Mouse (Mus musculus): ENCODE measurements around the gene Sostdc1.

Sostdc1 gene

GRCm38 (mm10) chr12:36313916-36314315, at the start of gene Sostdc1:
TSS of gene Sostdc1 (plus strand) at chr12:36314139.
- in situ Hi-C loops (cut with MseI, MboI) = no loop called here

- in situ Hi-C loops (cut with MseI, MboI) = no loop called here
Measured at GRCm38 (mm10) chr12:36267670-36268246, 46.2 kb upstream of the Sostdc1 start.

DNA sequence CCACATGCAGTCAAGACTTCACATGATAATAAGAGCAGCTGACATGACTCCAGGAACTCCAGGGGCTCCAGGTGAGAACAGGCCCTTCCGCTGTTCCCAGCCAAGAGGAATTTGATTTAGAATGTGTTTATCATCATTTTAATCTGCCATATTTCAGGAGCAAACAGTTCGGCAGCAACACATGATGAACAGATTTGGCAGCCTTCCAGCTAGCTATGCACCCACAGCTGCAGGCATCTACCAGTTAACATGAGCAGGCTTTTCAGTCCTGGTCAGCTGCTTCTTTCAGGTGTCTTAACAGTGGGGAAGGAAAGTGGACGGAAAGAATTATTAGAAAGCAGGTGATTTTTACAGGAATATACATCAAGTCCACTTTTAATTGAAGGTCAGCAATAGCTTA, 39.1 kb upstream of the Sostdc1 start:
- in situ Hi-C loops (cut with MseI, MboI) = no loop called here

DNA sequence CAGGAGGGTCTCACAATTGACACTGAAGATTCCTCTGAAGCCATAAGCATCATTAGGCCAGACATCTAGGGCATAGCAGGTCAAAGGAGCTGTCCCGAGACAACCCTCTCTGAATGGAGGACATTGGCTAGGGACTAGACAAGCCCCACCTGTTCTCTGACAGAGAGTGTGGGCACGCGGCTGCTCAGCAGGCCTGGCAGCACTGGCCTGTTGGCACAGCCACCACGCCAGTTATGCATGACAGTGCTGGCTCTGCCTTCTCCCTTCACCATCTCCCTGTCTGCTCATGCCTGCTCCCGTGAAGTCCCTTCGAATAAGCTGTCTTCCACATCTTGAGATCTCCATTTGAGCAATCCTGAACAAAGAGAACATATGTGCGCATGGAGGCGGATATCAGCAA, 24.3 kb upstream of the Sostdc1 start:
- in situ Hi-C loops (cut with MseI, MboI) = no loop called here

GRCm38 (mm10) chr12:36290465-36290864, 23.5 kb upstream of the Sostdc1 start:
- in situ Hi-C loops (cut with MseI, MboI) = no loop called here

DNA sequence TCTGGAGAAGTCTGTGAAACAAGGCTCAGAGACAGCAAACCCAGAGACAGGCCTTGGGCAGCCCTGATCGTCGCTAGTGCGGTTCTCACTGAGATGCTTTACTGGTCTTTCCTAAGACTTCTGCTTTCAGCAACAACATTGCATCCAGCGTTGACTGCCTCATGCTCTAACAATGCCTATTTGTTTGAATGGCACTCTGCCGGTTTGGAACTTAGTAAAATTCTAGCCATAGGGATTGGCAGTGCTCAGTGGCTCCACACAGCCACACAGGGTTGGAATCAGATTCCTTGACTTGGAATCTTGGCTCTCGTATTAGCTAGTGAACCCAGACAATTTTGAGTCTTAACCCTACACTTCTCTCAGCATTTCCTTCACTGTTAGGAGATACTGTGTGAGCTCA, 22.6 kb upstream of the Sostdc1 start:
- in situ Hi-C loops (cut with MseI, MboI) = no loop called here

DNA sequence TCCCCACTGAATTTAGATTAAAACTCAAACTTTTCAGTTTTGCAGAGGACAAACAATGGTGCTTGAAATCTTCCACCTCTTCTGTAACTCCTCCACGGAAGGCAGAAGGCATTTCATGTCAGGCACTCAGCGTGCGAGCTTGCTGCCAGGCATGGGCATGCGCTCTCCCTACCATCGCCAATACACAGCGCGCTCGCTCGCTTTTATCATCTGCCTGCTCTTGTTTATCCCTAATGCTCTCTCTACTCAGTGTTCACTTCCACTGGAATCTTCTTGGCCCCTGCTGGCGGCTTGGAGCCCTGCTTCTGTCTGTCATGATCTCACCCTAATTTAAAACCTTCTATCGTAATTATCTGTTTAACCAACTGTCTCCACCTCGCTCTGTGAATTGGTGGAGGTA, 11.6 kb upstream of the Sostdc1 start:
- in situ Hi-C loops (cut with MseI, MboI) = no loop called here

GRCm38 (mm10) chr12:36302905-36303642, 10.9 kb upstream of the Sostdc1 start:
- in situ Hi-C loops (cut with MseI, MboI) = no loop called here

DNA sequence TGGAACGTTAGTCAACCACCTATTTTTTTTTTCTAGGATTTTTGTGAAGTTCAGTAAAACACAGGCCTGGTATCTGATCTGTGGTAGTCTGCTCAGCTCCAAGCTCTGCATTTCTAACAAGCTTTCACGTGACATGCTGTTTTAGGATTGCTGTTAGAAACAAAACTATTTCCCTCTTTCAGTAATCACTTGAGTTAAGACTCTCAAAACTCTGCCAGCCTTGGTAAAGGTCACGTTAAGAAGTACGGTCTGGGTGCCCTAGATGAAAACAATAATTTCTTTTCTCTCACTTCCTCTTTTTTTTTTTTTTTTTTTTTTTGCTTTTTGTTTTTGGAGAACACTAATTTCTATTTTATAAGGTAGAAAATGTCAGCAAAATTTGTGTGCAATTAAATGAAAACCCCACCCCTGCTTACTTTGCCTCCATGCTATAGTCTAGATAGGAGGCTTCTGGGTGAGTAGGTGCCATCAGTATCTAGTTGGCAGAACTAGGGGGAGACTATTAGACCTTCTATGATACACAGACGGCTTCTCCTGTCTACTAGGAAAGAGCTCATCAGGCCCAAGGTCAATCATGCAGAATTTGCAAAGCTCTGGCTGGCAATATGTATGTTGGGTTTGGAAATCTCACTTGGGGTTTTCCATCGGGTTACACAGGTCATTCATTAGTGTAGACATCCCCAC, 5.1 kb upstream of the Sostdc1 start:
- in situ Hi-C loops (cut with MseI, MboI) = no loop called here

GRCm38 (mm10) chr12:36313015-36313414, 924 bp upstream of the Sostdc1 start:
- in situ Hi-C loops (cut with MseI, MboI) = no loop called here

DNA sequence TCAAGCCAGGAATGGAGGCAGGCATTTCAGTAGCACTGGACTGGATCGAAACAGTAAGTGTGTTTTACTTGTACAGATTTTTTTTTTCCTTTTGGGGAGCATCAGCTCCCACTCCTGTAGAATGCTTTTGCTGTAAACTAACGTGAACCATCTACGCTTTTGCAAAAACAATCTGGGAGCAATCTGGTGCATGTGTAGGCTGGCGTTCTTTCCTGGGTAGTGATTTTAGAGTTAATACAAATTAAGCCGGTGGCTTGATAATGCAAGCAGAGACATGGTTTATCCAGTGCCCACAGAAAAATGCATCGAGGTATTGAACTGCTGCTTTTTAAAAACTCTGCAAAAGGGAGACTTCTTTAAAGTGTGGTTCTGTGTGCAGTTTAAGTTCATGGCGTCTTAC, 507 bp downstream of the Sostdc1 start:
- in situ Hi-C loops (cut with MseI, MboI) = no loop called here

- in situ Hi-C loops (cut with MseI, MboI) = no loop called here
Measured at GRCm38 (mm10) chr12:36315527-36315926, 1.6 kb downstream of the Sostdc1 start.

DNA sequence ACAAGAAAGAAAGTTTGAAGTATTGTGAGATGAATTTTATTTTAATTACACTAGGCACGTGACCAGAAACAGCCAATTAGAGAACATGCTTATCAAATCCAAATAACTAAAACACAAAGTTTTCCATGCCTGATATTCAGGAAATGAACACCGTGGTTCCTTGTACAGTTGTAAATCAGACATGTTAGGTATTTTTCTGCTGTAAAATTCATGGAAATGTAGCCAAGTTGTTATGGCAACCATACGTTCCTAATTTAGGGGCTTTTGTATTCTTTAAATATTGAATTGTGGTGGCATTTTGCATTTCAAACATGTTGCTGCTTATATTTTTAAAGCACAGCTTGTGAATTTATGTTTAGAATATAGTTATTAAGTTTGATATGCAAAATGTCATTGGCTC, 2.1 kb downstream of the Sostdc1 start:
- in situ Hi-C loops (cut with MseI, MboI) = no loop called here

GRCm38 (mm10) chr12:36317036-36317819, 3.3 kb downstream of the Sostdc1 start:
- in situ Hi-C loops (cut with MseI, MboI) = no loop called here

DNA sequence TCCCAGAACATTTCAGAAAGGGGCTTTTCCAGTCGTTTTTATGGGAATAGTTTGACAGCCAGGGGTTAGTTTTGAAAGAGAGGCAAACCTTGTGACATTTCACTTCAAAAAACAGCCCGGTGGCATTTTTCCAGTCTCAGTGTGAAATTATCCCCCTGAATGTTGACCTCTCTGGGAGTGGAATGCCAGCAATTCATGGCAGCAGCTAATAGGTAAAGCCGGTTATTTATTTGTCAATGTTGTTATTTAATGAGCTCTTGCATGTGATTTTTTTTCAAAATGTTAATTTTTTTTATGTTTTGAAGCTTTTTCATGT, 3.8 kb downstream of the Sostdc1 start:
- in situ Hi-C loops (cut with MseI, MboI) = no loop called here

GRCm38 (mm10) chr12:36326101-36326521, 12.2 kb downstream of the Sostdc1 start:
- in situ Hi-C loops (cut with MseI, MboI) = no loop called here

DNA sequence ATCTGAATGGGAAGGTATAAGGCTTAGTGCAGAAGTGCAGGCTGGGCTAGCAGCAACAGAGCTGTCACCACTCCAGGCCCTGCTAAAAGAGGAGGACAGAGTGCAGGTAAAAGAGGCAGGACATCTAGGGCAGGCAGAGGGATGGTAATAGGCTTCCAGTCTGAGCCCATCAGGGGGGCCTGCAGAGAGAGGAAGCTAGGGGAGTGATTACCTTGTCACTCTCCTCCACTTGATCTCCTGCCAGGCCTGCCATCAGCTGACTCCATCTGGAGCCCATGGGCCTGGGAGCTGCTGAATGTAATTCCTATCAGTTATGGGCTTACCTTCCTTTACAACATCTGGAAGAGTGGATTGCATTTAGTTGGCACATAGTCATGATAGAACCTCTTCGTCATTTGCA, 18.7 kb downstream of the Sostdc1 start:
- in situ Hi-C loops (cut with MseI, MboI) = no loop called here

DNA sequence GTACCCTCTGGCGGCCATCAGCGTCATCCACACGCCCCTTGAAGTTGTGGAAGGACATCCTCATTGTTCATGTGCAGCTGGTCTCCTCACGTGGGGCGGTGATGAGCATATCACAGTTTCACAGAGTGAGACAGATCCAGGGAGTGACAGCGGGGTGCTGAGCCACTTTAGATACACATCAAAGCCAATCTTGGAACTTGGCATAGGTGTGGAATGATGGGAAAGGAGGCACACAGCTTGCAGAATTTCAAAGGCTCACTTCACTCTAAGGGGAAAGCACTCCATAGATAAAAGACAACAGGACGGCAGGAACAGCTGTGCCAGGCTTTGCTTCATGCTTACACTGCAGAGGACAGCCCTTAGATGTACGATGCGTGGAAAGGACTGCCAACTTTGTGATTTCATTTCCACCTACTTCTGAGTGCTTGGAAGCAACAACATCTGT, 19.9 kb downstream of the Sostdc1 start:
- in situ Hi-C loops (cut with MseI, MboI) = no loop called here

DNA sequence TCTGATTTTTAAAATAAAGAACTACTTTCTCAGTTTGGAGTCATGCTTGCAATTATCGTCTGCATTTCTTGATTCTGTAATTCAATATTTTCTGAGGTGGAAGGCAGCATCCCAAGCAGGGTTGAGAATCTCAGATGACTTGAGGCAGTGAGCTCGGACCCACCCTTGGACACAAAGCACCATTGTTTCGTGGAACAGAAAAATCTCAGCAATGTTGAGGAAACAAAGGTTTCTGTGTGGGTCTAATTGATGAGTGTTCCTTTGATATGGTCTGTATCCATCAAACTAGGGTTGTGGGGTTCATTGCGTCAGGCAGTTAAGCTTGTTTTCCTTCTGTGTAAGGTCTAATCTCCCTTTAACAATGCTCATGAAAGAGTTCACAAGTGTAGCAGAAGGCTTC, 30.2 kb downstream of the Sostdc1 start:
- in situ Hi-C loops (cut with MseI, MboI) = no loop called here

DNA sequence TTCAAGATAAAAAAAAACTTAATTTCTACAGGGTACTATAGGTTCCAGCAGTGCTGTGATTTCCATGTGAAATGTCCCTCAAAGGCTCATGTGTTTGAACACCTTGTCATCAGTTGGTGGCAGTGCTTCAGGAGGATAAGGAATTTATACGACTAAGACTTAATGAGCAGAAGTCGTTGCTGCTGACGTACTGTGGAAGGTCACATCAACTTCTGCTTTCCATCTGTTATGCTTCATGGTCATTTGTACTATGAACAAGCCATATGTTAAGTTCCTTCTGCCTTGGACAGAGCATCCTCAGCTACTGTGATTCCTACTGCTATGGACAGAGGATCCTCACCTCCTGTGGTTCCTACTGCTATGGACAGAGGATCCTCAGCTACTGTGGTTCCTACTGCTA, 46.1 kb downstream of the Sostdc1 start:
- in situ Hi-C loops (cut with MseI, MboI) = no loop called here

DNA sequence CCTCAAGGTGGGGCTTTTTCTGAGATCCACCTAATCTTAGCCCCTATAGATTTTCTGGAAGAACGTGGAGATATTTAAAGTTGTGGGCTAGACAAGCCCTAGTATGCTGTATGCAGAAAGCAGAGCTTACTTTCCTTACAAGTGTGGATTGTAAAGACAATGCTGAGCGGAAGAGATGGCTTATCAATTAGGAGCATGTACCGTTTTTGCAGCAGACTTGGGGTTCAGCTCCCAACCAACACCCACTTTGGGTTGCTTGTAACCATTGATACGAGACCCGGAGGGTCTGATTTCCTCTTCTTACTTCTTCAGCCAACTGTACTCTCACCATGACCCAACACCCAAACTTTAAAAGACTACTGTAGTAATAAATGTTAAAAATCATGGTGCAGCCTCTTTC, 46.8 kb downstream of the Sostdc1 start:
- in situ Hi-C loops (cut with MseI, MboI) = no loop called here

DNA sequence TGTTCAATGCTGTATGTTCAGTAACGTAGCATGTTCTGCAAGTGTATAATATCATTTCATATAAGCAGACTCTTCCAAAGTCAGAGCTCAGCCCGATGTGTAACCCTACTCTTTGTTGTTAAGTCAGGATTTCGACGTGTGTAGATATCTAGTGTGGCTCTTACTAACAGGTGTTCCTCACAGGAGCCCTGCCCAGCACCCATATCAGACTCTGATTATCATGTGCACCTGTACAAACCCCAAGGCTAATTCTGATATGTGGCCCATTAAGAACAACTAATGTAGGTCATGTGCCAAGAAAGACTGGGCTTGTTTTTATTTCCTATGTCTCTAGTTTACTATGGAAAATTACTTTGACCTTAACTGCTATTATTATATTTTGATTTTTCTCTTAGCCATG, 50.1 kb downstream of the Sostdc1 start:
- in situ Hi-C loops (cut with MseI, MboI) = no loop called here

All from mouse trophoblast stem cell (cell line).